Mouse (Mus musculus): Measurements from ENCODE around the gene Tbrg4. TPM values are rescaled to one million over a fixed set of nuclear protein-coding genes. Genes with fewer than 3 reads are reported as not detected.

Gene Tbrg4
- polyA plus RNA-seq, 1 experiment from 2014 or later = 40.0 TPM

DNA sequence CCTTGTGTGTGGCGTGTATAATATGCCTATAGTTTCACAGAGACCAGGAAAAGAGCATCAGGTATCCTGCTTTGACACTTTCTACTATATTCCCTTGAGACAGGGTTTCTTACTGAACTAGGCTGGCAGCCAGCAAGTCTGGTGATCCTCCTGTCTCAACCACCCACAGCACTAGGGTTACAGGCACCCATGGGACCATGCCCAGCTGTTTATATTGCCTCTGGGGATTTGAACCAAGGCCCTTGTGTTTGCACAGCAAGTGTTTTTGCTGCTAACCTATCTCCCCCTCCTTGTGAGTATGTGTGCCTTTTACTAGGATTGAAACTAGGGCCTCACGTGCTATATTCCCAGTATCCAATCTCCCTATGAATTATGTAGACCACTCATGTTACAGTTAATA is 44.3 kb downstream of the Tbrg4 start:
- no peaks in the 10 kb centered on the region for H3K27me3 ChIP-seq (ENCODE audit: control insufficient read depth, insufficient read depth, low read length)
- no peak overlapping the region for H3K27ac ChIP-seq (replicated peaks; ENCODE audit: low read depth, low read length)
- H3K36me3 ChIP-seq (ENCODE audit: control insufficient read depth, insufficient read depth, low read length) = peaks cover 7% of the 10 kb centered on the region
- ATAC-seq (ENCODE audit: insufficient number of reproducible peaks, low FRiP score, low TSS enrichment, low read depth) (no peak), DNase-seq (ENCODE audit: low spot score) (no peak)
- no peak overlapping the region for H3K4me3 ChIP-seq (ENCODE audit: low read depth, low read length)
- no peak overlapping the region for H3K9ac ChIP-seq (ENCODE audit: low read length)
- 94% methylated on average over 2 of the region's 2 CpGs for WGBS
- H3K9me3 ChIP-seq (ENCODE audit: control insufficient read depth, low read length) = no peaks in the 10 kb centered on the region
- no peaks in the 10 kb centered on the region for H3K4me1 ChIP-seq (ENCODE audit: control insufficient read depth, insufficient read depth, low read length)
- H3K4me2 ChIP-seq (ENCODE audit: low read depth, severe bottlenecking) = no peak overlapping the region

DNA sequence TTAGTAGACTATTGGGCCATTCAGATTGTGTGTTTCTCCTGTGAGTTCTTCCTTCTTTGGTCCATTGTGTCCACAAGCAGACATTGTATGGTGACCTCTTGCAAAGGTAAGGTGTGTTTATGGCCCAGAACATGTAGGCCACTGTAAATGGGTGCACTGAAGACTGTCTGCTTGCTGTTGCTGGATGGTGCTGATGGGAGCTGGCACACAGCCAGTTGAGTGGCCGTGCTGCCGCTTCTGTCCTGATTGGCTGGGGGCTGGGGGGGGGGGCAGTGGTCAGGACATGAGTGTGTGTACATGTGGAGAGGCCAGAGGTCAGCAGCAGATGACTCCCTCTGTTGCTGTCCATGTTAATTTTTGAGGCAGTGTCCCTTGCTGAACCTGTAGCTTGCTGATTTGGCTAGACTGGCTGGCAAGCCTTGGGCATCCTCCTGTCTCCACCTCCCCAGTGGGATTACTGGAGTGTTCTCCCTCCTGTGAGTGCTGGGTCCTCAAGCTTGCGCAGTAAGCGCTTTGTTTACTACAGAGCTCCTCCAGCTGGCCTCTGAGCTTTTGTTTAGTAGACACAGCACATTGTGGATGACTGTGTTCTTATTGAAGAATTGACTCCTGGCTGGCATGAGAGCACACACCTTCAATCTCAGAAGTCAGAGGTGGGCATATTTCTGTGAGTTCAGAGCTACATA is 45.7 kb downstream of the Tbrg4 start:
- ATAC-seq (ENCODE audit: insufficient number of reproducible peaks, low FRiP score, low TSS enrichment, low read depth) (no peak), DNase-seq (ENCODE audit: low spot score) (no peak)
- H3K9ac ChIP-seq (ENCODE audit: low read length) = no peak overlapping the region
- H3K27ac ChIP-seq (replicated peaks; ENCODE audit: low read depth, low read length) = no peak overlapping the region
- no peaks in the 10 kb centered on the region for H3K4me1 ChIP-seq (ENCODE audit: control insufficient read depth, insufficient read depth, low read length)
- no peaks in the 10 kb centered on the region for H3K9me3 ChIP-seq (ENCODE audit: control insufficient read depth, low read length)
- no peaks in the 10 kb centered on the region for H3K27me3 ChIP-seq (ENCODE audit: control insufficient read depth, insufficient read depth, low read length)
- WGBS = 93% methylated on average over 4 of the region's 4 CpGs
- H3K36me3 ChIP-seq (ENCODE audit: control insufficient read depth, insufficient read depth, low read length) = peaks cover 9% of the 10 kb centered on the region
- no peak overlapping the region for H3K4me2 ChIP-seq (ENCODE audit: low read depth, severe bottlenecking)
- no peak overlapping the region for H3K4me3 ChIP-seq (ENCODE audit: low read depth, low read length)

DNA sequence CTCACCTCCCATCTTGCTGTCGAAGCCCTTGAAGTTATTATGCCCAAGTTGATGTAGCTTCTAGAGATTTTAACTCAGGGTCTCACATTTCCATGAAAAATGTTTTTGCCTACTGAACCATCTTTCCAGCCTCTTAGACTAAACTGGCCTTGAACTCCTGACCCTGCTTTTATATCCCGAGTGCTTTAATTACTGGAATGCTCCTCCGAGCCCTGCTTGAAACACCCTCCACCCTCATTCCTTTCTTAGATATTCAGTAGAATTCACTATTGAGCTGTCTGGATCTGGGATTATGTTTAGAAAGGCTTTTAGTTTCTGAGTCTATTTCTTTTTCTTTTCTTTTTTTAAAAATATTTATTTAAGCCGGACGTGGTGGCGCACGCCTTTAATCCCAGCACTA is 46.5 kb downstream of the Tbrg4 start:
- no peak for DNase-seq (ENCODE audit: low spot score)
- H3K27me3 ChIP-seq (ENCODE audit: control insufficient read depth, insufficient read depth, low read length) = no peaks in the 10 kb centered on the region
- no peak overlapping the region for H3K4me3 ChIP-seq (ENCODE audit: low read depth, low read length)
- no peak overlapping the region for H3K4me2 ChIP-seq (ENCODE audit: low read depth, severe bottlenecking)
- WGBS = 89% methylated on average over 7 of the region's 7 CpGs
- H3K27ac ChIP-seq (replicated peaks; ENCODE audit: low read depth, low read length) = no peak overlapping the region
- ATAC-seq (ENCODE audit: insufficient number of reproducible peaks, low FRiP score, low TSS enrichment, low read depth) = no peak
- H3K9me3 ChIP-seq (ENCODE audit: control insufficient read depth, low read length) = no peaks in the 10 kb centered on the region
- no peak overlapping the region for H3K9ac ChIP-seq (ENCODE audit: low read length)
- peaks cover 7% of the 10 kb centered on the region for H3K36me3 ChIP-seq (ENCODE audit: control insufficient read depth, insufficient read depth, low read length)
- H3K4me1 ChIP-seq (ENCODE audit: control insufficient read depth, insufficient read depth, low read length) = no peaks in the 10 kb centered on the region

DNA sequence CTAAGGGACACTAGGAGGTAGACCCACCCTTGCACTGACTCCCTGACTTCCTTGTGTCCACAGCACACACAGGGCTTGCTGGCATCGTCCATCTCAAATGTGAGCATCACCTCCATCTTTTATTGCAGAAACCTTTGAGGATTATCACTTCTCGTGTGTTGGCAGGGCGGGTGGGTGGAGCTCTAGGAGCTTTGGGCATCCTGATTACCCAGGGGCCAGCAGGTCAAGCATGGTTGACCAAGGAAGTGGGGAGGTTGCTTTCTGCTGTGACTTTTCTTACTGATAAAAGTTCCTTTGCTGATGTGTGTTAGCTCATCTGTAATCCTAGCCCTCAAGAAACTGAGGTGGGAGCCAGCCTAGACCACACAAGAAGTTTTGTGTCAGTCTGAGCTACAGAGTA is 49.7 kb downstream of the Tbrg4 start:
- ATAC-seq (ENCODE audit: insufficient number of reproducible peaks, low FRiP score, low TSS enrichment, low read depth) = no peak
- no peak overlapping the region for H3K27ac ChIP-seq (replicated peaks; ENCODE audit: low read depth, low read length)
- H3K27me3 ChIP-seq (ENCODE audit: control insufficient read depth, insufficient read depth, low read length) = no peaks in the 10 kb centered on the region
- H3K4me1 ChIP-seq (ENCODE audit: control insufficient read depth, insufficient read depth, low read length) = no peaks in the 10 kb centered on the region
- no peak overlapping the region for H3K4me2 ChIP-seq (ENCODE audit: low read depth, severe bottlenecking)
- no peak overlapping the region for H3K9ac ChIP-seq (ENCODE audit: low read length)
- no peak for DNase-seq (ENCODE audit: low spot score)
- no peaks in the 10 kb centered on the region for H3K9me3 ChIP-seq (ENCODE audit: control insufficient read depth, low read length)
- WGBS = 92% methylated on average over 3 of the region's 3 CpGs
- peaks cover 6% of the 10 kb centered on the region; the same call in 1 of the 2 replicates for H3K36me3 ChIP-seq (ENCODE audit: control insufficient read depth, insufficient read depth, low read length)
- H3K4me3 ChIP-seq (ENCODE audit: low read depth, low read length) = no peak overlapping the region

GRCm38 (mm10) chr11:6569410-6569777 is 56.5 kb downstream of the Tbrg4 start:
- Histone ChIP-seq H3K9ac (ENCODE audit: low read length) (no peak overlapping the region), H3K9me3 (ENCODE audit: control insufficient read depth, low read length) (no peaks in the 10 kb centered on the region), H3K4me1 (ENCODE audit: control insufficient read depth, insufficient read depth, low read length) (no peaks in the 10 kb centered on the region), H3K27ac (replicated peaks; ENCODE audit: low read depth, low read length) (no peak overlapping the region), H3K36me3 (ENCODE audit: control insufficient read depth, insufficient read depth, low read length) (no peaks in the 10 kb centered on the region; the same call in none of the 2 replicates), H3K4me2 (ENCODE audit: low read depth, severe bottlenecking) (no peak overlapping the region), H3K27me3 (ENCODE audit: control insufficient read depth, insufficient read depth, low read length) (no peaks in the 10 kb centered on the region), H3K4me3 (ENCODE audit: low read depth, low read length) (no peak overlapping the region)
- WGBS = 54% methylated on average over 3 of the region's 3 CpGs
- ATAC-seq (ENCODE audit: insufficient number of reproducible peaks, low FRiP score, low TSS enrichment, low read depth) (no peak), DNase-seq (ENCODE audit: low spot score) (no peak)

DNA sequence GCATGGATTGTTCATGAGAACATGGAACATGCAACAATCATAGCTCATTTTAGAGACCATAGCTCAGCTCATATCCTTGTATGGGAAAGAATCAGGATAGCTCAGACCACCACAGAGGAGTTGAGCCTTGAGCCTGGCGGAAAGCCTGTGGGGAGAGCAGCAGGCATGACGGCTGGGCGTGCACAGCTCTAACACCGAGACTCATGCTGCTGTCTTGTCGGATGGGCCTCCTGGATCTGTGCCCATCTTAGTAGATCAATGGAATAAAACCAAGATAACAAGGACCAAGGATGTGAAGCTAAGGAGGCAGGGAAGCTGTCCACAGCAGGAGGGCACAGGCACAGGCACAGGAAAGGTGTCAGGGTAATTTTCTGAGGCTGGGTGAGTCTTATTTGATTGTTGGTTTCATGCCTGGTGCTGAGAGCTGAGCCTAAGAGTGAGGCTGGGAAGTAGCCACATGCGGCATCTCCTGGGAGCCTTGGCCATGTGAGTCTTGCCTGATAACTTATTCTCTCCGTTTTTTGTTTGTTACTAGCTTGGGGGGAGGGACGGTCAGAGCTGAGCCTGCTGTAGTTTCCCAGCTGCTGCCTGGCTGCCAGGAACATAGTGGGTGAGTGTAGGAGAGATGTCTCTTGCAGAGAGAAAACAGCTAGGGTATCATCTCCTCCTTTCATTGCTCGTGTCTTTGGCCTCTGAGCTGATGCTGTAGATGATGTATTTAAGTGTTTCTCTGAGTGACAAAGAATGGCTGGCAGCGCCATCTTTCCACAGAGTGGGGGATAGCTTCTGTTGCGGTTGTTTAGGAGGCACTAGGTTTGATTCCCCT is 57.1 kb downstream of the Tbrg4 start:
- Histone ChIP-seq H3K27ac (replicated peaks; ENCODE audit: low read depth, low read length) (no peak overlapping the region), H3K36me3 (ENCODE audit: control insufficient read depth, insufficient read depth, low read length) (no peaks in the 10 kb centered on the region; the same call in none of the 2 replicates), H3K9me3 (ENCODE audit: control insufficient read depth, low read length) (no peaks in the 10 kb centered on the region), H3K27me3 (ENCODE audit: control insufficient read depth, insufficient read depth, low read length) (no peaks in the 10 kb centered on the region), H3K4me1 (ENCODE audit: control insufficient read depth, insufficient read depth, low read length) (no peaks in the 10 kb centered on the region), H3K9ac (ENCODE audit: low read length) (no peak overlapping the region), H3K4me2 (ENCODE audit: low read depth, severe bottlenecking) (no peak overlapping the region), H3K4me3 (ENCODE audit: low read depth, low read length) (no peak overlapping the region)
- WGBS = 80% methylated on average over 11 of the region's 11 CpGs
- no peak for DNase-seq (ENCODE audit: low spot score)
- ATAC-seq (ENCODE audit: insufficient number of reproducible peaks, low FRiP score, low TSS enrichment, low read depth) = no peak

GRCm38 (mm10) chr11:6567951-6568350 is 57.9 kb downstream of the Tbrg4 start:
- Histone ChIP-seq H3K9me3 (ENCODE audit: control insufficient read depth, low read length) (no peaks in the 10 kb centered on the region), H3K4me3 (ENCODE audit: low read depth, low read length) (no peak overlapping the region), H3K27ac (replicated peaks; ENCODE audit: low read depth, low read length) (no peak overlapping the region), H3K27me3 (ENCODE audit: control insufficient read depth, insufficient read depth, low read length) (no peaks in the 10 kb centered on the region), H3K4me1 (ENCODE audit: control insufficient read depth, insufficient read depth, low read length) (no peaks in the 10 kb centered on the region), H3K36me3 (ENCODE audit: control insufficient read depth, insufficient read depth, low read length) (no peaks in the 10 kb centered on the region; the same call in none of the 2 replicates), H3K4me2 (ENCODE audit: low read depth, severe bottlenecking) (no peak overlapping the region), H3K9ac (ENCODE audit: low read length) (no peak overlapping the region)
- no peak for DNase-seq (ENCODE audit: low spot score)
- no peak for ATAC-seq (ENCODE audit: insufficient number of reproducible peaks, low FRiP score, low TSS enrichment, low read depth)
- 95% methylated on average over 8 of the region's 8 CpGs for WGBS

DNA sequence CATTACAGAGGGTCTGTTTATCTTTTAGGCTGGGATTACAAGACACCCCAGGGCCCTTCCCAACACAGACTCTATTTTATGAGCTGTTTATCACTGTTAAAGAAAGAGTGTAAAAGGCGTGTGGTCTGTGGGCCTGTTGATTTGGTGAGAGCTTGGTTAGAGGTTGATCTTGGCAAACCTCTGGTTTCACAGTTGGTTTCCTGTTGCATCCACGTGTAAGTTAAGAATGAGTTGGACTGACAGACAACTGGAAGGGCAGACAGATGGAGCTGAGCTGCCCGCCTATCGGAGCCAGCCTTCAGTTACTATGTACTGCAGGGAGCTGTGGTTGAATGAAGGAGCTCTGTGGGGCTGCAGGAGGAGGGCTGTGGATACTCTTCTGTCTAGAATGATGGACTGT is 59.4 kb downstream of the Tbrg4 start:
- ATAC-seq (ENCODE audit: insufficient number of reproducible peaks, low FRiP score, low TSS enrichment, low read depth) (no peak), DNase-seq (ENCODE audit: low spot score) (no peak)
- no peaks in the 10 kb centered on the region for H3K27me3 ChIP-seq (ENCODE audit: control insufficient read depth, insufficient read depth, low read length)
- H3K9ac ChIP-seq (ENCODE audit: low read length) = no peak overlapping the region
- 66% methylated on average over 4 of the region's 4 CpGs for WGBS
- H3K9me3 ChIP-seq (ENCODE audit: control insufficient read depth, low read length) = no peaks in the 10 kb centered on the region
- H3K4me3 ChIP-seq (ENCODE audit: low read depth, low read length) = no peak overlapping the region
- no peaks in the 10 kb centered on the region; the same call in none of the 2 replicates for H3K36me3 ChIP-seq (ENCODE audit: control insufficient read depth, insufficient read depth, low read length)
- no peak overlapping the region for H3K4me2 ChIP-seq (ENCODE audit: low read depth, severe bottlenecking)
- H3K27ac ChIP-seq (replicated peaks; ENCODE audit: low read depth, low read length) = no peak overlapping the region
- H3K4me1 ChIP-seq (ENCODE audit: control insufficient read depth, insufficient read depth, low read length) = no peaks in the 10 kb centered on the region

All from limb, embryonic 11.5 days (tissue).